Mouse (Mus musculus) lung, adult 2 months (tissue): ENCODE measurements around the gene 2310034G01Rik.

Source experiments
- CTCF ChIP-seq: fragments of 200-500 bp; IDR thresholded peaks from 2 replicates; pipeline ENCODE4 v1.5.1; 2011; ENCODE audit warnings: mild to moderate bottlenecking, low read length, control low read depth; ENCODE audit not compliant: insufficient read depth
- POLR2A ChIP-seq: fragments of 200-500 bp; IDR thresholded peaks from 2 replicates; pipeline ENCODE4 v1.6.1; 2011; ENCODE audit warnings: low read depth, mild to moderate bottlenecking, control low read depth, low read length, borderline replicate concordance; ENCODE audit errors: extremely low read depth

GRCm38 (mm10) chr19:46302551-46302950, 47.6 kb downstream of the 2310034G01Rik start:
- TF ChIP-seq CTCF (no peak), POLR2A (no peak)
